Mouse (Mus musculus) liver, postnatal 0 days (tissue): ENCODE measurements around the gene Vmn1r93. TPM values are rescaled to one million over a fixed set of nuclear protein-coding genes. Genes with fewer than 3 reads are reported as not detected.
"Not testable (repeated sequence)": the region's sequence is repeated elsewhere in the genome, so short reads cannot be mapped to it uniquely, and the experiment has no call there.

Experiments
- ATAC-seq: fragments of 200-750 bp; cut with Nextera tagmentation; 2 replicates; pipeline ENCODE4 v1.8.0; 2017; ENCODE audit warnings: mild to moderate bottlenecking, moderate library complexity
- DNase-seq: peaks from one replicate; pipeline ENCODE4 v3.0.0-alpha.2; 2016
- H3K27ac ChIP-seq: fragments of 300-500 bp; sonication (generic); 2 replicates; pipeline ENCODE4 v1.5.1; 2014; ENCODE audit warnings: antibody characterized with exemption, moderate library complexity, mild to moderate bottlenecking, low read depth
- H3K27me3 ChIP-seq: fragments of 300-500 bp; sonication (generic); 2 replicates; pipeline ENCODE4 v1.6.1; 2014; ENCODE audit warnings: low read length, control low read depth, mixed read lengths; ENCODE audit not compliant: insufficient read depth
- H3K36me3 ChIP-seq: fragments of 300-500 bp; sonication (generic); replicated peaks from 2 replicates; pipeline ENCODE4 v1.6.1; 2014; ENCODE audit warnings: mild to moderate bottlenecking, control low read depth, low read length, moderate library complexity, mixed read lengths; ENCODE audit not compliant: insufficient read depth
- H3K4me1 ChIP-seq: fragments of 300-500 bp; sonication (generic); 2 replicates; pipeline ENCODE4 v1.6.1; 2014; ENCODE audit warnings: antibody characterized with exemption, mild to moderate bottlenecking, control low read depth; ENCODE audit not compliant: insufficient read depth
- H3K4me2 ChIP-seq: fragments of 300-500 bp; sonication (generic); 2 replicates; pipeline ENCODE4 v1.6.1; 2014; ENCODE audit warnings: low read depth, mild to moderate bottlenecking, low read length, moderate library complexity, mixed read lengths
- H3K4me3 ChIP-seq: fragments of 300-500 bp; sonication (generic); 2 replicates; pipeline ENCODE4 v1.5.1; 2014; ENCODE audit warnings: low read depth, low read length
- H3K9ac ChIP-seq: fragments of 300-500 bp; sonication (generic); replicated peaks from 2 replicates; pipeline ENCODE4 v1.6.1; 2014; ENCODE audit warnings: mild to moderate bottlenecking, moderate library complexity
- H3K9me3 ChIP-seq: fragments of 300-500 bp; sonication (generic); 2 replicates; pipeline ENCODE4 v1.6.1; 2016; ENCODE audit warnings: mild to moderate bottlenecking, control low read depth, low read length, mixed read lengths
- WGBS: fragments of 180-500 bp; shearing (Covaris S2); extraction: QIAGEN DNeasy Blood & Tissue Kit; methylation state at CpG from one replicate; pipeline ENCODE4 v1.1.7; 2014; ENCODE audit not compliant: insufficient replicate concordance; 5-methylcytosine and 5-hydroxymethylcytosine counted together
- polyA plus RNA-seq: library from polyadenylated mRNA; unstranded; fragments of >200 nt; fragmentation: Nextera tagmentation; extraction: Ambion mirVana; gene quantifications from 2 replicates; pipeline ENCODE4 v1.2.1, GENCODE M21; 2015

Gene Vmn1r93
- not detected in 2 replicates for polyA plus RNA-seq

- not testable (repeated sequence) for H3K4me1 ChIP-seq, H3K27me3 ChIP-seq, DNase-seq, H3K4me3 ChIP-seq, H3K4me2 ChIP-seq, H3K36me3 ChIP-seq, H3K9me3 ChIP-seq, H3K9ac ChIP-seq, H3K27ac ChIP-seq, ATAC-seq
- no CpG with 5 or more reads among the region's 5 CpGs for WGBS
Measured at GRCm38 (mm10) chr7:20138988-20139387, at the start of gene Vmn1r93. TSS of gene Vmn1r93 (minus strand) at chr7:20139088.

DNA sequence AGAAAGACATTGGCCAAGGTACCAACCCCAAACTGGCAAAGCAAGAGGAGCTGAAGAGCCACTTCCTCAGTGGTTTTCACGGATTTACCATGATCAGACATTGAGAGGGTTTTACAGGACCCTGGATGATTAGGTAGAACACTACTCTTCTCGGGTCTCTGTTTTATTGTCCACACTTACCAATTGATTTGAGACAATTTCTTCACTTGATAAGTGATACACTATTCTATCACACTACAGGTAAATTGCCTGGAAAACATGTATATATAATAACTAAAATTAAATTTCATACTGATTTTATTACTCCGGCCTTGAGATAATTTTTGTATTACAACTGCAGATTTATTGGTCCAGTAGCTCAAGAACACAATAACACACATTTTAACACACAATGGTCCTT is 29.4 kb upstream of the Vmn1r93 start, which contains the start of gene Vmn1r94:
Gene Vmn1r94 (minus strand): TSS at position 101 of the 400 bp plus-strand sequence.
- not testable (repeated sequence) for H3K4me2 ChIP-seq, H3K4me1 ChIP-seq, H3K27ac ChIP-seq, H3K27me3 ChIP-seq, H3K9ac ChIP-seq, H3K4me3 ChIP-seq, H3K9me3 ChIP-seq, H3K36me3 ChIP-seq, DNase-seq, ATAC-seq
- no CpG with 5 or more reads among the region's 3 CpGs for WGBS

DNA sequence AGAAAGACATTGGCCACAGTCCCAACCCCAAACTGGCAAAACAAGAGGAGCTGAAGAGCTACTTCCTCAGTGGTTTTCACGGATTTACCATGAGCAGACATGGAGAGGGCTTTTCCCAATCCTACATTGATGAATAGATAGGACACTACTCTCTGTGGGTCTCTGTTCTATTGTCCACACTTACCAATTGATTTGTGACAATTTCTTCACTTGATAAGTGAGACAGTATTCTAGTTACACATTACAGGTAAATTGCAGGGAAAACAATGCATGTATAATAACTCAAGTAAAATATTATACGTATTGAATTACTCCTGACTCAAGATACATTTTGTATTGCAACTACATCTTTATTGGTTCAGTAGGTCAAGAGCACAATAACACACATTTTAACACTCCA is 16.4 kb downstream of the Vmn1r93 start, which contains the start of gene Gm16442:
Gene Gm16442 (minus strand): TSS at position 101 of the 400 bp plus-strand sequence.
- not testable (repeated sequence) for H3K27me3 ChIP-seq, H3K4me2 ChIP-seq, H3K9me3 ChIP-seq, DNase-seq, H3K4me3 ChIP-seq, H3K9ac ChIP-seq, ATAC-seq, H3K36me3 ChIP-seq, H3K27ac ChIP-seq, H3K4me1 ChIP-seq
- WGBS: no CpG with 5 or more reads among the region's 2 CpGs

DNA sequence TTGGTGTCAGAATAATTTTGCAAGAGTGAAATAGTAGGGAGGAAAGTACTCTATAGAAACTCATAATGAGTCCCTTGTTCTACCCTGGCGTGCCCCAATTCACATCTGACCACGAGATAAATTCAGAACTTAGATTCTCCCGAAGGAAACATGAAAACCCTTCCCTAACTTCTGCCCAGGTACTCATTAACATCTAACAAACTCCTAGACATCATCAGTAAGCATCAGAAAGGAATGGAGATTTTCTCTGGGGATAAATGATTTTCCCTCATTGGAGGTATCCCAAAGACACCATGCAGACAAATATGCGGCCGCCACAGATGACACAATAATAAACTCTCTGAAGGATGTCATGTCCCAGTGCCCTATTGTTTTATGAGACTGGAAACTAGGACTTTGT is 39.5 kb downstream of the Vmn1r93 start, which contains the start of gene Vmn1r91:
Gene Vmn1r91 (plus strand): TSS at position 301 of the 400 bp plus-strand sequence.
- H3K9ac ChIP-seq, H3K4me3 ChIP-seq, H3K27ac ChIP-seq, H3K27me3 ChIP-seq, ATAC-seq, DNase-seq, H3K4me2 ChIP-seq, H3K36me3 ChIP-seq, H3K9me3 ChIP-seq, H3K4me1 ChIP-seq: not testable (repeated sequence)
- 64% methylated on average over 5 of the region's 5 CpGs for WGBS

Other genes starting within 250 kb of the Vmn1r93 start
- 2.2 and 3.0 TPM in 2 replicates for gene Pvr, start 217.9 kb downstream of the Vmn1r93 start, polyA plus RNA-seq
- gene Igsf23, start 188.3 kb downstream of the Vmn1r93 start, polyA plus RNA-seq: 0.69 and 0.89 TPM in 2 replicates
- gene Ceacam20, start 173.7 kb downstream of the Vmn1r93 start, polyA plus RNA-seq: not detected in 2 replicates
- gene Nlrp9b, start 147.6 kb downstream of the Vmn1r93 start, polyA plus RNA-seq: not detected in 2 replicates
- gene Vmn1r91, start 39.4 kb downstream of the Vmn1r93 start, polyA plus RNA-seq: not detected in 2 replicates
- gene Gm16442, start 16.5 kb downstream of the Vmn1r93 start, polyA plus RNA-seq: not detected in 2 replicates
- not detected in 2 replicates for gene Vmn1r94, start 29.3 kb upstream of the Vmn1r93 start, polyA plus RNA-seq
- gene Vmn1r95, start 54.6 kb upstream of the Vmn1r93 start, polyA plus RNA-seq: not detected in 2 replicates
- not detected in 2 replicates for gene Gm6164, start 66.5 kb upstream of the Vmn1r93 start, polyA plus RNA-seq
- not detected in 2 replicates for gene Gm4498, start 94.7 kb upstream of the Vmn1r93 start, polyA plus RNA-seq
- gene Gm5890, start 123.7 kb upstream of the Vmn1r93 start, polyA plus RNA-seq: not detected in 2 replicates
- gene Gm4133, start 195.0 kb upstream of the Vmn1r93 start, polyA plus RNA-seq: not detected in 2 replicates
- gene Gm5728, start 236.3 kb upstream of the Vmn1r93 start, polyA plus RNA-seq: not detected in 2 replicates